Mouse (Mus musculus) C2C12 (cell line): ENCODE results near the gene Sebox. TPM values are rescaled to one million over a fixed set of nuclear protein-coding genes. Genes with fewer than 3 reads are reported as not detected.

ENCODE experiments used
- H3K27me3 ChIP-seq: one replicate; pipeline ENCODE4 v1.6.1; 2011; ENCODE audit not compliant: control insufficient read depth, insufficient read depth, insufficient read length
- H3K36me3 ChIP-seq: one replicate; pipeline ENCODE4 v1.6.1; 2011; ENCODE audit not compliant: control insufficient read depth, insufficient read depth
- H3K4me3 ChIP-seq: one replicate; pipeline ENCODE4 v1.5.1; 2011; ENCODE audit warnings: mild to moderate bottlenecking, control low read depth; ENCODE audit not compliant: poor library complexity, insufficient read depth, severe bottlenecking
- H3K79me2 ChIP-seq: one replicate; pipeline ENCODE4 v1.6.1; 2011; ENCODE audit not compliant: control insufficient read depth, insufficient read depth
- H3K79me3 ChIP-seq: one replicate; pipeline ENCODE4 v1.6.1; 2011; ENCODE audit warnings: low read depth, control low read depth
- H3ac ChIP-seq: one replicate; pipeline ENCODE3; 2011; ENCODE audit warnings: low read depth; ENCODE audit not compliant: control insufficient read depth, insufficient read length
- CEBPB ChIP-seq: IDR thresholded peaks from one replicate; pipeline ENCODE4 v1.6.1; 2011; ENCODE audit warnings: low read depth, mild to moderate bottlenecking, control low read depth, moderate library complexity
- CTCF ChIP-seq: IDR thresholded peaks from one replicate; pipeline ENCODE4 v1.5.1; 2011; ENCODE audit not compliant: control insufficient read depth, insufficient read depth, insufficient read length
- FOSL1 ChIP-seq: IDR thresholded peaks from one replicate; pipeline ENCODE4 v1.8.0; 2011; ENCODE audit warnings: mild to moderate bottlenecking, low read length; ENCODE audit not compliant: poor library complexity, insufficient read depth, severe bottlenecking
- MAX ChIP-seq: IDR thresholded peaks from one replicate; pipeline ENCODE4 v1.6.1; 2011; ENCODE audit warnings: mild to moderate bottlenecking, control low read depth
- MYOD1 ChIP-seq: IDR thresholded peaks from one replicate; pipeline ENCODE4 v1.6.1; 2011; ENCODE audit warnings: low read depth; ENCODE audit not compliant: control insufficient read depth, insufficient read length
- MYOG ChIP-seq: IDR thresholded peaks from one replicate; pipeline ENCODE4 v1.6.1; 2011; ENCODE audit not compliant: control insufficient read depth, insufficient read length; ENCODE audit errors: extremely low read depth
- USF1 ChIP-seq: IDR thresholded peaks from one replicate; pipeline ENCODE4 v1.6.1; 2011; ENCODE audit warnings: low read depth, mild to moderate bottlenecking, control low read depth, moderate library complexity
- polyA plus RNA-seq: library from polyadenylated mRNA; unstranded; fragments of >200 nt; fragmentation: generic; extraction: Trizol; gene quantifications from one replicate; pipeline ENCODE4 v1.2.1, GENCODE M21; 2012; ENCODE audit warnings: missing spikeins

The Sebox gene
- polyA plus RNA-seq, 1 experiment = 0.02 TPM

GRCm38 (mm10) chr11:78462669-78463068 lies 40.6 kb upstream of the Sebox start:
- H3K79me3 ChIP-seq = no peaks in the 10 kb centered on the region
- no peaks in the 10 kb centered on the region for H3K36me3 ChIP-seq
- H3ac ChIP-seq = no peak overlapping the region
- TF ChIP-seq MYOG = no peak
- TF ChIP-seq CEBPB = no peak
- TF ChIP-seq USF1 = no peak
- TF ChIP-seq MYOD1 = no peak
- no peak for TF ChIP-seq FOSL1
- TF ChIP-seq MAX = no peak
- TF ChIP-seq CTCF = no peak
- H3K79me2 ChIP-seq = no peaks in the 10 kb centered on the region
- H3K4me3 ChIP-seq = no peak overlapping the region
- H3K27me3 ChIP-seq = no peaks in the 10 kb centered on the region

- H3K4me3 ChIP-seq = no peak overlapping the region
- no peaks in the 10 kb centered on the region for H3K27me3 ChIP-seq
- H3K79me3 ChIP-seq = no peaks in the 10 kb centered on the region
- no peak overlapping the region for H3ac ChIP-seq
- no peaks in the 10 kb centered on the region for H3K36me3 ChIP-seq
- no peaks in the 10 kb centered on the region for H3K79me2 ChIP-seq
- TF ChIP-seq CTCF (no peak), CEBPB (no peak), FOSL1 (no peak), MYOD1 (no peak), MYOG (no peak), USF1 (no peak), MAX (no peak)
These were observed 39.8 kb upstream of the Sebox start for GRCm38 (mm10) chr11:78463286-78464036.

GRCm38 (mm10) chr11:78465116-78465515 lies 38.1 kb upstream of the Sebox start:
- no peaks in the 10 kb centered on the region for H3K79me3 ChIP-seq
- H3K4me3 ChIP-seq = no peak overlapping the region
- no peaks in the 10 kb centered on the region for H3K36me3 ChIP-seq
- H3K27me3 ChIP-seq = no peaks in the 10 kb centered on the region
- H3ac ChIP-seq = peak overlapping the region; percentile 40
- H3K79me2 ChIP-seq = no peaks in the 10 kb centered on the region
- TF ChIP-seq MYOG (no peak), MYOD1 (no peak), USF1 (no peak), FOSL1 (no peak)

GRCm38 (mm10) chr11:78465568-78466180 lies 37.6 kb upstream of the Sebox start, which contains the start of gene Slc46a1:
Gene Slc46a1 (plus strand): TSS chr11:78465697.
- no peaks in the 10 kb centered on the region for H3K79me3 ChIP-seq
- no peaks in the 10 kb centered on the region for H3K27me3 ChIP-seq
- H3K36me3 ChIP-seq = no peaks in the 10 kb centered on the region
- peak within 1 kb of the TSS; percentile 47 for H3K4me3 ChIP-seq
- H3K79me2 ChIP-seq = no peaks in the 10 kb centered on the region
- H3ac ChIP-seq = peak within 1 kb of the TSS; percentile 93
- TF ChIP-seq CTCF (no peak), MAX (peak; percentile 36)

- H3K79me2 ChIP-seq = no peaks in the 10 kb centered on the region
- no peak overlapping the region for H3K4me3 ChIP-seq
- TF ChIP-seq MYOG (no peak), MAX (peak; percentile 5), USF1 (no peak), CTCF (no peak), CEBPB (no peak)
- H3K27me3 ChIP-seq = no peaks in the 10 kb centered on the region
- peak overlapping the region; percentile 93 for H3ac ChIP-seq
- no peaks in the 10 kb centered on the region for H3K79me3 ChIP-seq
- no peaks in the 10 kb centered on the region for H3K36me3 ChIP-seq
These were observed 36.9 kb upstream of the Sebox start for GRCm38 (mm10) chr11:78466242-78466912.

GRCm38 (mm10) chr11:78467515-78467914 lies 35.7 kb upstream of the Sebox start:
- H3K27me3 ChIP-seq = no peaks in the 10 kb centered on the region
- TF ChIP-seq USF1 (no peak), MYOG (no peak), CTCF (no peak), MAX (no peak), CEBPB (no peak), FOSL1 (no peak), MYOD1 (no peak)
- no peaks in the 10 kb centered on the region for H3K79me2 ChIP-seq
- no peaks in the 10 kb centered on the region for H3K36me3 ChIP-seq
- H3K4me3 ChIP-seq = no peak overlapping the region
- no peak overlapping the region for H3ac ChIP-seq
- no peaks in the 10 kb centered on the region for H3K79me3 ChIP-seq
